Mouse (Mus musculus) stomach, embryonic 14.5 days (tissue): ENCODE measurements around the gene Ncor2. TPM values are rescaled to one million over a fixed set of nuclear protein-coding genes. Genes with fewer than 3 reads are reported as not detected.
A peak's percentile ranks its signal among the peaks of the same experiment; 100 is the strongest.

ENCODE experiments used
- ATAC-seq: fragments of 200-750 bp; cut with Nextera tagmentation; 2 replicates; pipeline ENCODE4 v1.8.0; 2017; ENCODE audit warnings: low read depth, moderate TSS enrichment; ENCODE audit not compliant: insufficient number of reproducible peaks, insufficient read depth, low FRiP score
- H3K27ac ChIP-seq: fragments of 300-500 bp; sonication (generic); 2 replicates; pipeline ENCODE4 v1.5.1; 2014; ENCODE audit warnings: mild to moderate bottlenecking, low read length, moderate library complexity, mixed read lengths
- H3K27me3 ChIP-seq: fragments of 300-500 bp; sonication (generic); 2 replicates; pipeline ENCODE4 v1.6.1; 2014; ENCODE audit warnings: low read length, control low read depth, mixed read lengths; ENCODE audit not compliant: control insufficient read depth, insufficient read depth
- H3K36me3 ChIP-seq: fragments of 300-500 bp; sonication (generic); 2 replicates; pipeline ENCODE4 v1.6.1; 2014; ENCODE audit warnings: mild to moderate bottlenecking, control low read depth, low read length, moderate library complexity, mixed read lengths; ENCODE audit not compliant: control insufficient read depth, insufficient read depth
- H3K4me1 ChIP-seq: fragments of 300-500 bp; sonication (generic); 2 replicates; pipeline ENCODE4 v1.6.1; 2014; ENCODE audit warnings: low read length, control low read depth, mixed read lengths; ENCODE audit not compliant: control insufficient read depth, insufficient read depth
- H3K4me2 ChIP-seq: fragments of 300-500 bp; sonication (generic); replicated peaks from 2 replicates; pipeline ENCODE4 v1.6.1; 2014; ENCODE audit warnings: low read depth, low read length, control low read depth
- H3K4me3 ChIP-seq: fragments of 300-500 bp; sonication (generic); 2 replicates; pipeline ENCODE4 v1.5.1; 2014; ENCODE audit warnings: low read depth, low read length, control low read depth
- H3K9ac ChIP-seq: fragments of 300-500 bp; sonication (generic); replicated peaks from 2 replicates; pipeline ENCODE4 v1.6.1; 2014; ENCODE audit warnings: low read depth, mild to moderate bottlenecking, control low read depth, low read length, moderate library complexity, mixed read lengths
- H3K9me3 ChIP-seq: fragments of 300-500 bp; sonication (generic); 2 replicates; pipeline ENCODE4 v1.6.1; 2016; ENCODE audit warnings: low read depth, low read length, control low read depth; ENCODE audit not compliant: control insufficient read depth
- WGBS: fragments of 180-500 bp; shearing (Covaris S2); extraction: QIAGEN DNeasy Blood & Tissue Kit; methylation state at CpG from one replicate; pipeline ENCODE4 v1.1.7; 2014; 5-methylcytosine and 5-hydroxymethylcytosine counted together
- polyA plus RNA-seq: library from polyadenylated mRNA; unstranded; fragments of >200 nt; fragmentation: Nextera tagmentation; extraction: Ambion mirVana; gene quantifications from 2 replicates; pipeline ENCODE4 v1.2.1, GENCODE M21; 2014

The Ncor2 gene
- polyA plus RNA-seq, 1 experiment from 2014 or later = 32.7 TPM

DNA sequence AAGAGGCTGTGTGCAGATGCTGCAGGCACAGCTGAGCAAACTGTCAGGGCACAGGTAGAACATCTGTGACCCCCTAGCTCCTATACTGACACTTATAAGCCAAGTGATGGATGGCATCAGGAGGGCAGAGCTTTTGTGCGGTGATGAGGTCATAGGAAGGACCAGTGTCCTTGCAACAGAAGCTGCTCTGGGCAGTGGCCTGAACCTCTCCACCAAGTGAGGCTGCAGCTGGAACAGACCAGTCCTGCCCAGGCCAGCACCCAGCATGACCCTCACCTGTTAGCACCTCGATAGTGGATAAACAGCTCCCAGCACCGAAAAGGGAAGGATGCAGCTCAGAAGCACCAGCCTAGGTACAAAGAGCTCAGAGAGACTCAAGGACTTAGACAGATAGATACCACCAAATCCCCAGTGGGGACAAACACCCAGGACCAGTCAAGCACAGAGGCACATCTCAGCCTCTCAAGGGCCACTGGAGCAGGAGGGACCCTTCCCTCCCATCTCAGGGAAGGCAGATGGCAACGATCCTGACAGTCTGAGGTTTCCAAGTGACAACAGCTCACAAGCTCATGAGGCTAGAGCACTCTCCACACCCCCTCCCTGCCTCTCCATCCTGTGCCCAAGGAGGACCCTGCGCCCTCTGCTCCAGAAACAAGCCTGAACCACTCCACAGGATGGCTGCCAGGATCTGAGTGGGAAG lies 42.6 kb downstream of the Ncor2 start:
- H3K9me3 ChIP-seq = no peaks in the 10 kb centered on the region
- ATAC-seq = no peak
- WGBS = 48% methylated on average over 5 of the region's 5 CpGs
- no peaks in the 10 kb centered on the region for H3K27me3 ChIP-seq
- H3K4me3 ChIP-seq = no peak overlapping the region
- peak overlapping the region; percentile 7; the same call in 1 of the 2 replicates for H3K27ac ChIP-seq
- H3K4me2 ChIP-seq = no peak overlapping the region
- H3K9ac ChIP-seq = no peak overlapping the region
- H3K36me3 ChIP-seq = peaks cover 4% of the 10 kb centered on the region
- peaks cover 69% of the 10 kb centered on the region for H3K4me1 ChIP-seq

DNA sequence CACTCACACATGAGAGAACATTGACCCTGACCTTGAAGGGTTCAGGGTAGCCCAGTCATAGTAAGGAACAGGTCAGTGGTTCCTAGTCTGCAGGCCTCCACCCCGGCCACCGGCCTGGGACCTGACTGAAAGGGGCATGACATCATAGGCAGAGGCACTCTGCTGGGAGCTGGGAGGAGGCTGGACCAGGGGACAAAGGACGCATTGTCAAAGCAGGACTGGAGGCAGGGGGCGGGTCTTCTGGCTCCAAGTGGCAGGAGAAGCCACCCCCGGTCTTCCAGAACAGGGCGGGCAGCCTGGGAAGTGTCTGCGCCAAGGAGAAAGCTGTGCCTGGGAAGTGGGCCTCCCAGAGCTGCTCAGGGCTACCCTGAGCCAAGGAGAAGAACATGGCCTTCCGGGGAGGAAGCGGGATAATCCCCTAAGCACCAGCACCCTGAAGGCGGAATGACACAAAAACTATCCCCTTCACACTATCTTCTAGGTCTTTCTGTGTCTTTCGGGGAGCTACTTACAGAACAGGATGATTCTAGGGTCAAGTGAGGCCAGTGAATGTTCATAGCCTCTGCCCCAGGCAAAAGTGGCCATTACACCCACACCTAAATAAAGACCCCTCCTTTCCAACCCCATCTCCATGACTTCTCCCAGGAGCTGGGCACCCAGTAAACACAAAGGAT lies 44.1 kb downstream of the Ncor2 start:
- ATAC-seq = peak; percentile 77
- Histone ChIP-seq H3K27me3 (no peaks in the 10 kb centered on the region), H3K27ac (peak overlapping the region; percentile 86), H3K9me3 (no peaks in the 10 kb centered on the region), H3K4me2 (no peak overlapping the region), H3K36me3 (peaks cover 4% of the 10 kb centered on the region), H3K4me1 (peaks cover 68% of the 10 kb centered on the region), H3K9ac (no peak overlapping the region), H3K4me3 (no peak overlapping the region)
- 37% methylated on average over 11 of the region's 11 CpGs for WGBS

DNA sequence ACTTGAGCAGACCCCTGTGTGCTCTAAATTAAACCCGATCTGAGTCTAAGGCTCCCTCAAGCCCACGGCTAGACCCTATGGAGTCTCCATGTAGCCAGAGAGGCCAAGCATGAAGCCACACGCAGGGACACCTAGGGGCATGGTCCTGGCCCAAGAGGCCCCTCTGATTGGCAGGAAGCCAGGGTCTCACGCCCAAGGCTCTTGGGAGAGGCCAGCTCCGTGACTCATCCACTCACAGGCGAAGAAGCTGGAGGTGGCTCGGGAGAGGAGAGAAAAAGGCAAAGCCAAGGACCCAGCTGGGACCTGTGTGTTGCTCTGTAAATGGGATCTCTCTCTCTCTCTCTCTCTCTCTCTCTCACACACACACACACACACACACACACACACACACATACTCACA lies 44.6 kb downstream of the Ncor2 start:
- Histone ChIP-seq H3K27me3 (no peaks in the 10 kb centered on the region), H3K36me3 (peaks cover 4% of the 10 kb centered on the region), H3K9ac (no peak overlapping the region; the same call in 1 of the 2 replicates), H3K9me3 (no peaks in the 10 kb centered on the region), H3K4me1 (peaks cover 69% of the 10 kb centered on the region), H3K4me3 (no peak overlapping the region), H3K27ac (peak overlapping the region; percentile 86), H3K4me2 (no peak overlapping the region)
- ATAC-seq = peak; percentile 21
- 39% methylated on average over 7 of the region's 7 CpGs for WGBS

DNA sequence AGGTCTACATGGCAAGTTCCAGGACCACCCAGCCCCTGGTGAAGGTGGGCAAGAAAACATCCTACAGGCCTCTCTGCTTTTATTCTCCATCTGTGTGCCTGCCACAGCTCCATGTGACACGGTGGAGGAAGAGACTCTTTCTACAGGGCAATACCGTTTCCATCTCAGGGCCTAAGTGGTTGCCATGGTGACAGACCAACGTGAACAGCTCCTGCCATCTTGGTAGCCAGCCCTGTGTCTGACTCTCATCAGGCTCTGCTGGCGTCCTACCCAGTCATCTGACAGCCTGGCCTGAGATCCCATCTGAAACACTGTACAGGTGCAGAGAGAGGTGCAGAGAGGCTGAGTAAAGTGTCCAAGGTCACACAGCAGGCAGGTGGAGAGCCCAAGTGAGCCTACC lies 45.4 kb downstream of the Ncor2 start:
- 47% methylated on average over 4 of the region's 4 CpGs for WGBS
- Histone ChIP-seq H3K9ac (no peak overlapping the region), H3K36me3 (peaks cover 4% of the 10 kb centered on the region), H3K4me1 (peaks cover 70% of the 10 kb centered on the region), H3K9me3 (no peaks in the 10 kb centered on the region), H3K4me2 (no peak overlapping the region), H3K27ac (peak overlapping the region; percentile 86), H3K4me3 (no peak overlapping the region), H3K27me3 (no peaks in the 10 kb centered on the region)
- no peak for ATAC-seq

DNA sequence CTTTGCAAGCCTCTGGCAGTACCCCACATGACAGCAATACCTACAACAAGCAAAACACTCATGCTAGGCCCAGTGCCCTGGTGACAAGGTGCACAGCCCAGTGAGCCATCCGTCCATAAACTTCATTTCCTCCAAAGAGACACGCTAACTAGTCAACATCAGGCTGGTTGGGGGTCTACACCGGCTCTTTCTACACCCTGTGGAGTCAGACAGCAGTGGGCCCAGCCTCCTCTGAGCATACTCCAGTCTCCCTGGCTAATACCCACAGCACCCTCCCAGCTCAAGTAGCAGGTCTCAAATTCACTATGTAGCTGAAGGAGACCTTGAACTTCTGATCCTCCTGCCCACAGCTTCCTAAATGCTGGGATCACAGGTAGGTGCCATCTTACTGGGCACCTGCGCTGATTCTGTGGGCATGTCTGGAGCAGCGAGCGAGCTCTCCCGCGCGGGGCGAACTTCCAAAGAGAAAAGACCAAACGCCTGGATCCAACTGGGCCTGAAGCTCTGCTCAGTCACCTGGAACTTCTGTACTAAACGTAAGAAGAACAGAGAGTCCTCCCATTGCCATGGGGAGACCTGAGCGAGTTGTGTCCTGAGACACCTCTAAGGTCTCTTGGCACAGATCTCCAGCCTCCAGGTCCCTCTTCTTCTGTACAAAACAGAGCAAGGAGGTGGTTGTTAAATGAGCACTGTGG lies 46.3 kb downstream of the Ncor2 start:
- Histone ChIP-seq H3K9me3 (no peaks in the 10 kb centered on the region), H3K36me3 (peaks cover 4% of the 10 kb centered on the region), H3K4me2 (no peak overlapping the region), H3K9ac (no peak overlapping the region), H3K27me3 (no peaks in the 10 kb centered on the region), H3K4me1 (peaks cover 70% of the 10 kb centered on the region), H3K27ac (no peak overlapping the region), H3K4me3 (no peak overlapping the region)
- WGBS = 94% methylated on average over 13 of the region's 13 CpGs
- no peak for ATAC-seq

DNA sequence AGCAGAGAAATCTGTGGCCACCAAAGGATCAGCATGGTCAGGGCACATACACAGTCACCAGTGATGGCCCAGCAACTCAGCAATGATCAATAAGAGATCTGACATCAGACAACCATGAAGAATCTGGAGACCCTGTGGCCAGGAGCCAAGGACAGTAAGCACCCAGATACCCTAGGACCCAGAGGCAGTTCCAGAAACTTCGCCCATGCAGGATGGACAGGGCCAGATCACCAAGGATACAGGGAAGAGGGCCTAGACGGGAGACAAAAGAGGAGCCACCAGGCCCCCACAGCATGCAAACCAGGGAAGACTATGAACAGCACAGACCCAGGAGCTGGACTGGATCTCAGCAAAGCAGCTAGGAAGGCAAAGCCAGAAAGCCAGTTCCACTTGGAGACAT lies 47.0 kb downstream of the Ncor2 start:
- H3K9me3 ChIP-seq = no peaks in the 10 kb centered on the region
- H3K4me1 ChIP-seq = peaks cover 64% of the 10 kb centered on the region
- H3K27ac ChIP-seq = no peak overlapping the region; the same call in 1 of the 2 replicates
- H3K36me3 ChIP-seq = peaks cover 4% of the 10 kb centered on the region
- no peak overlapping the region for H3K4me3 ChIP-seq
- H3K27me3 ChIP-seq = no peaks in the 10 kb centered on the region
- 89% methylated on average over 2 of the region's 2 CpGs for WGBS
- no peak overlapping the region for H3K9ac ChIP-seq
- H3K4me2 ChIP-seq = no peak overlapping the region
- ATAC-seq = no peak

DNA sequence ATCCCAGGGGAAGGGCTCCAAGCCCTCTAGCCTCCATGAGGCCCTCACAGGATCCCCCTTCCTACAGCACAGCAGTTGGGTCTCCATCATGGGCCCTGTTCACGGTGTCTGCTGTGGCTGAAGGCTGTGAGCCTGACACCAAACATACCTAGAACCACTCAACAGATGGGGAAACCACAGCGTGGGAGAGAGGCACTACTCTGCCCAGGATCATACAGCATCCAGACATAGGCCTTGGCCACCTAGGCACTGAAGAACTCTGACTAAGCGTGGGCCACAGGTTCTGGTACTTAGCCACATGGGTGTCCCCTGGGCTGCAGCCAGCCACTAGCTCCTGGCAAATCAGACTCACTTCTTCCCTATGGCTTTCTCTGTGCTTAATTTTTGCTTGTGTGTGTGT lies 48.6 kb downstream of the Ncor2 start:
- Histone ChIP-seq H3K9me3 (no peaks in the 10 kb centered on the region), H3K9ac (no peak overlapping the region), H3K27me3 (no peaks in the 10 kb centered on the region), H3K4me3 (no peak overlapping the region), H3K27ac (no peak overlapping the region), H3K4me2 (no peak overlapping the region), H3K4me1 (peaks cover 62% of the 10 kb centered on the region), H3K36me3 (peaks cover 4% of the 10 kb centered on the region)
- 89% methylated on average over 3 of the region's 3 CpGs for WGBS
- ATAC-seq = no peak

DNA sequence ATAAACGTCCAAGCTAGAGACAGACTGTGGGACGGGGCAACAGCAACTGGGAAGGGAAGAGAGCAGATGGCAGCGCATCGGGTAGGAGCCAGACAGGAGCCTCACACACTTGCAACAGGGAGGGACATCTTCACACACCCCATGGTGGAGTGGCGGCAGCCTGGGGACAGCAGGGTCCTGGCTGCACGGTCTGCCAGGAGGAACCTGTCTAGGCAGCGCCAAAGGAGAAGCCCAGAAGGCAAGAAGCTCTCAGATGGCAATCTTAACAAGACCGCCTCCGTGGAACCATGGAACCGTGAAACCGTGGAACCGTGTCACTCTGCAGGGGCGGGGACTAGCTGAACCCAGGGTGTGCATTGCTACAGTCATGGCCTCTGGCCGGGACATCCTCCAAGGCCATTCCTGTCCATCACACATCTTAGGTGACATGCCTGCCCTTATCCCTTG lies 50.1 kb downstream of the Ncor2 start:
- no peak overlapping the region for H3K27ac ChIP-seq
- H3K9me3 ChIP-seq = no peaks in the 10 kb centered on the region
- 76% methylated on average over 14 of the region's 14 CpGs for WGBS
- no peak overlapping the region for H3K9ac ChIP-seq
- H3K4me2 ChIP-seq = no peak overlapping the region
- H3K36me3 ChIP-seq = peaks cover 11% of the 10 kb centered on the region
- H3K4me1 ChIP-seq = peaks cover 49% of the 10 kb centered on the region
- ATAC-seq = no peak
- H3K4me3 ChIP-seq = no peak overlapping the region
- H3K27me3 ChIP-seq = no peaks in the 10 kb centered on the region
